Mouse (Mus musculus) C2C12 (cell line): ENCODE data around the gene Specc1l.

Experiments
- CTCF ChIP-seq: IDR thresholded peaks from one replicate; pipeline ENCODE4 v1.5.1; 2011; ENCODE audit not compliant: control insufficient read depth, insufficient read depth, insufficient read length
- FOSL1 ChIP-seq: IDR thresholded peaks from one replicate; pipeline ENCODE4 v1.8.0; 2011; ENCODE audit warnings: mild to moderate bottlenecking, low read length; ENCODE audit not compliant: poor library complexity, insufficient read depth, severe bottlenecking
- MAX ChIP-seq: IDR thresholded peaks from one replicate; pipeline ENCODE4 v1.6.1; 2011; ENCODE audit warnings: mild to moderate bottlenecking, control low read depth
- MYOG ChIP-seq: IDR thresholded peaks from one replicate; pipeline ENCODE4 v1.6.1; 2011; ENCODE audit not compliant: control insufficient read depth, insufficient read length; ENCODE audit errors: extremely low read depth

GRCm38 (mm10) chr10:75341936-75342335 is 130.1 kb downstream of the Specc1l start:
- TF ChIP-seq CTCF (no peak), FOSL1 (no peak), MYOG (no peak), MAX (no peak)
